Mouse (Mus musculus) erythroblast, embryonic 14.5 days (primary cell): ENCODE data around the gene Cdh12.

Source experiments
- GATA1 ChIP-seq: IDR thresholded peaks from 2 replicates; pipeline ENCODE4 v1.6.1; 2012; ENCODE audit warnings: low read length, inconsistent platforms, mixed read lengths
- TAL1 ChIP-seq: IDR thresholded peaks from 3 replicates; pipeline ENCODE4 v1.6.1; 2012; ENCODE audit warnings: low read length, inconsistent platforms, mixed read lengths

GRCm38 (mm10) chr15:20967463-20967862 lies 518.4 kb downstream of the Cdh12 start:
- TF ChIP-seq GATA1 (no peak), TAL1 (no peak)
